Mouse (Mus musculus): ENCODE measurements around the gene Setd7. TPM values are rescaled to one million over a fixed set of nuclear protein-coding genes. Genes with fewer than 3 reads are reported as not detected.
A peak's percentile ranks its signal among the peaks of the same experiment; 100 is the strongest.
"Not testable (repeated sequence)": the region's sequence is repeated elsewhere in the genome, so short reads cannot be mapped to it uniquely, and the experiment has no call there.

The Setd7 gene
- total RNA-seq (2015): 20.5 and 21.7 TPM in 2 replicates
- total RNA-seq (2017): 15.0 and 23.1 TPM in 2 replicates

- peak; percentile 48 for ATAC-seq (ENCODE audit: poor library complexity, severe bottlenecking)
Measured at GRCm38 (mm10) chr3:51560511-51561108, at the start of gene Setd7. Gene Setd7 (minus strand): TSS chr3:51560879.

GRCm38 (mm10) chr3:51604489-51604888 lies 43.8 kb upstream of the Setd7 start:
- no peak for ATAC-seq (ENCODE audit: poor library complexity, severe bottlenecking)

- ATAC-seq (ENCODE audit: poor library complexity, severe bottlenecking): peak; percentile 78
Measured at GRCm38 (mm10) chr3:51603705-51604291, 43.1 kb upstream of the Setd7 start.

- no peak for ATAC-seq (ENCODE audit: poor library complexity, severe bottlenecking)
Measured at GRCm38 (mm10) chr3:51601461-51601860, 40.8 kb upstream of the Setd7 start.

- no peak for ATAC-seq (ENCODE audit: poor library complexity, severe bottlenecking)
Measured at GRCm38 (mm10) chr3:51600728-51601127, 40.0 kb upstream of the Setd7 start.

GRCm38 (mm10) chr3:51599057-51599630 lies 38.5 kb upstream of the Setd7 start:
- ATAC-seq (ENCODE audit: poor library complexity, severe bottlenecking): no peak

GRCm38 (mm10) chr3:51596538-51596937 lies 35.9 kb upstream of the Setd7 start:
- ATAC-seq (ENCODE audit: poor library complexity, severe bottlenecking): no peak

GRCm38 (mm10) chr3:51593506-51593905 lies 32.8 kb upstream of the Setd7 start:
- 0 out of 2 replicates have a peak, but pooled peaks have one; percentile 45 for ATAC-seq (ENCODE audit: poor library complexity, severe bottlenecking)

- ATAC-seq (ENCODE audit: poor library complexity, severe bottlenecking): no peak
Measured at GRCm38 (mm10) chr3:51591591-51591990, 30.9 kb upstream of the Setd7 start.

- ATAC-seq (ENCODE audit: poor library complexity, severe bottlenecking): no peak
Measured at GRCm38 (mm10) chr3:51590207-51590892, 29.7 kb upstream of the Setd7 start.

- ATAC-seq (ENCODE audit: poor library complexity, severe bottlenecking): no peak
Measured at GRCm38 (mm10) chr3:51587697-51588262, 27.1 kb upstream of the Setd7 start.

- peak; percentile 73 for ATAC-seq (ENCODE audit: poor library complexity, severe bottlenecking)
Measured at GRCm38 (mm10) chr3:51583574-51584391, 23.1 kb upstream of the Setd7 start.

GRCm38 (mm10) chr3:51579243-51579642 lies 18.6 kb upstream of the Setd7 start:
- ATAC-seq (ENCODE audit: poor library complexity, severe bottlenecking): not testable (repeated sequence)

- ATAC-seq (ENCODE audit: poor library complexity, severe bottlenecking): no peak
Measured at GRCm38 (mm10) chr3:51577816-51578749, 17.4 kb upstream of the Setd7 start.

GRCm38 (mm10) chr3:51577359-51577758 lies 16.7 kb upstream of the Setd7 start:
- no peak for ATAC-seq (ENCODE audit: poor library complexity, severe bottlenecking)

- no peak for ATAC-seq (ENCODE audit: poor library complexity, severe bottlenecking)
Measured at GRCm38 (mm10) chr3:51573915-51574314, 13.2 kb upstream of the Setd7 start.

- no peak for ATAC-seq (ENCODE audit: poor library complexity, severe bottlenecking)
Measured at GRCm38 (mm10) chr3:51570200-51570599, 9.5 kb upstream of the Setd7 start.

- no peak for ATAC-seq (ENCODE audit: poor library complexity, severe bottlenecking)
Measured at GRCm38 (mm10) chr3:51561993-51562385, 1.3 kb upstream of the Setd7 start.

Data from megakaryocyte, adult 5-6 weeks (primary cell).